Mouse (Mus musculus) erythroblast, embryonic 14.5 days (primary cell): ENCODE data around the gene Ccnk.

Source experiments
- GATA1 ChIP-seq: IDR thresholded peaks from 2 replicates; pipeline ENCODE4 v1.6.1; 2012; ENCODE audit warnings: low read length, inconsistent platforms, mixed read lengths
- TAL1 ChIP-seq: IDR thresholded peaks from 3 replicates; pipeline ENCODE4 v1.6.1; 2012; ENCODE audit warnings: low read length, inconsistent platforms, mixed read lengths

- TF ChIP-seq TAL1 (no peak), GATA1 (no peak)
Observed at GRCm38 (mm10) chr12:108226941-108227340, 47.6 kb downstream of the Ccnk start.
